Mouse (Mus musculus) heart, embryonic 11.5 days (tissue): ENCODE data around the gene Adh7. TPM values are rescaled to one million over a fixed set of nuclear protein-coding genes. Genes with fewer than 3 reads are reported as not detected.

ENCODE experiments used
- ATAC-seq: fragments of 200-750 bp; cut with Nextera tagmentation; replicated peaks from 2 replicates; pipeline ENCODE4 v1.8.0; 2017; ENCODE audit warnings: moderate library complexity; ENCODE audit not compliant: insufficient number of reproducible peaks, low FRiP score, low TSS enrichment
- H3K27ac ChIP-seq: fragments of 300-500 bp; sonication (generic); 2 replicates; pipeline ENCODE4 v1.5.1; 2014; ENCODE audit warnings: mild to moderate bottlenecking, low read depth, low read length
- H3K27me3 ChIP-seq: fragments of 300-500 bp; sonication (generic); 2 replicates; pipeline ENCODE4 v1.6.1; 2014; ENCODE audit warnings: mild to moderate bottlenecking, low read length, mixed read lengths; ENCODE audit not compliant: control insufficient read depth, insufficient read depth
- H3K36me3 ChIP-seq: fragments of 300-500 bp; sonication (generic); 2 replicates; pipeline ENCODE4 v1.6.1; 2014; ENCODE audit warnings: mild to moderate bottlenecking, low read length, moderate library complexity, mixed read lengths; ENCODE audit not compliant: control insufficient read depth, insufficient read depth
- H3K4me1 ChIP-seq: fragments of 300-500 bp; sonication (generic); 2 replicates; pipeline ENCODE4 v1.6.1; 2014; ENCODE audit warnings: low read length; ENCODE audit not compliant: control insufficient read depth, insufficient read depth
- H3K4me2 ChIP-seq: fragments of 300-500 bp; sonication (generic); 2 replicates; pipeline ENCODE4 v1.6.1; 2014; ENCODE audit warnings: mild to moderate bottlenecking, moderate library complexity
- H3K4me3 ChIP-seq: fragments of 300-500 bp; sonication (generic); 2 replicates; pipeline ENCODE4 v1.5.1; 2014; ENCODE audit warnings: low read depth, low read length
- H3K9ac ChIP-seq: fragments of 300-500 bp; sonication (generic); 2 replicates; pipeline ENCODE4 v1.6.1; 2014; ENCODE audit warnings: mild to moderate bottlenecking, low read depth, low read length, moderate library complexity
- H3K9me3 ChIP-seq: fragments of 300-500 bp; sonication (generic); replicated peaks from 2 replicates; pipeline ENCODE4 v1.6.1; 2016; ENCODE audit warnings: low read length; ENCODE audit not compliant: control insufficient read depth
- WGBS: fragments of 180-500 bp; shearing (Covaris S2); extraction: QIAGEN DNeasy Blood & Tissue Kit; methylation state at CpG from one replicate; pipeline ENCODE4 v1.1.7; 2014; ENCODE audit not compliant: insufficient replicate concordance; 5-methylcytosine and 5-hydroxymethylcytosine counted together
- polyA plus RNA-seq: library from polyadenylated mRNA; unstranded; fragments of >200 nt; fragmentation: Nextera tagmentation; extraction: Ambion mirVana; gene quantifications from 2 replicates; pipeline ENCODE4 v1.2.1, GENCODE M21; 2014

The Adh7 gene
- polyA plus RNA-seq, 1 experiment from 2014 or later: not detected

GRCm38 (mm10) chr3:138270507-138270906 is 52.9 kb downstream of the Adh7 start:
- Histone ChIP-seq H3K4me1 (no peaks in the 10 kb centered on the region), H3K27me3 (no peaks in the 10 kb centered on the region), H3K4me3 (no peak overlapping the region), H3K4me2 (no peak overlapping the region), H3K9me3 (no peaks in the 10 kb centered on the region), H3K36me3 (no peaks in the 10 kb centered on the region), H3K9ac (no peak overlapping the region), H3K27ac (no peak overlapping the region)
- 26% methylated on average over 1 of the region's 1 CpGs for WGBS
- no peak for ATAC-seq

GRCm38 (mm10) chr3:138271297-138271696 is 53.7 kb downstream of the Adh7 start:
- Histone ChIP-seq H3K27me3 (no peaks in the 10 kb centered on the region), H3K27ac (no peak overlapping the region), H3K4me3 (no peak overlapping the region), H3K4me2 (no peak overlapping the region), H3K9ac (no peak overlapping the region), H3K36me3 (no peaks in the 10 kb centered on the region), H3K4me1 (no peaks in the 10 kb centered on the region), H3K9me3 (no peaks in the 10 kb centered on the region)
- WGBS: 86% methylated on average over 2 of the region's 2 CpGs
- no peak for ATAC-seq

- 72% methylated on average over 7 of the region's 7 CpGs for WGBS
- no peak overlapping the region for H3K27ac ChIP-seq
- H3K4me1 ChIP-seq: no peaks in the 10 kb centered on the region
- H3K27me3 ChIP-seq: no peaks in the 10 kb centered on the region
- no peaks in the 10 kb centered on the region for H3K36me3 ChIP-seq
- ATAC-seq: no peak
- no peaks in the 10 kb centered on the region for H3K9me3 ChIP-seq
- H3K4me3 ChIP-seq: no peak overlapping the region
- no peak overlapping the region for H3K4me2 ChIP-seq
- no peak overlapping the region for H3K9ac ChIP-seq
Measured at GRCm38 (mm10) chr3:138273080-138273479, 55.5 kb downstream of the Adh7 start.

- no peaks in the 10 kb centered on the region for H3K27me3 ChIP-seq
- 64% methylated on average over 3 of the region's 3 CpGs for WGBS
- no peak overlapping the region for H3K4me2 ChIP-seq
- H3K27ac ChIP-seq: no peak overlapping the region
- H3K4me3 ChIP-seq: no peak overlapping the region
- no peak overlapping the region for H3K9ac ChIP-seq
- no peaks in the 10 kb centered on the region for H3K4me1 ChIP-seq
- H3K36me3 ChIP-seq: no peaks in the 10 kb centered on the region
- ATAC-seq: no peak
- H3K9me3 ChIP-seq: no peaks in the 10 kb centered on the region
Measured at GRCm38 (mm10) chr3:138275100-138275499, 57.5 kb downstream of the Adh7 start.

- no peaks in the 10 kb centered on the region for H3K9me3 ChIP-seq
- WGBS: 86% methylated on average over 9 of the region's 9 CpGs
- H3K36me3 ChIP-seq: no peaks in the 10 kb centered on the region
- no peak overlapping the region for H3K4me2 ChIP-seq
- H3K4me3 ChIP-seq: no peak overlapping the region
- ATAC-seq: no peak
- H3K27ac ChIP-seq: no peak overlapping the region
- H3K4me1 ChIP-seq: no peaks in the 10 kb centered on the region
- H3K9ac ChIP-seq: no peak overlapping the region
- H3K27me3 ChIP-seq: no peaks in the 10 kb centered on the region
Measured at GRCm38 (mm10) chr3:138282556-138282955, 65.0 kb downstream of the Adh7 start.

Other genes starting within 250 kb of the Adh7 start
- gene Dapp1, start 236.2 kb upstream of the Adh7 start, polyA plus RNA-seq: 14.0 and 15.4 TPM in 2 replicates
- gene 1110002E22Rik, start 152.7 kb upstream of the Adh7 start, polyA plus RNA-seq: 6.3 and 8.3 TPM in 2 replicates
- 0.89 TPM in 1 of 2 replicates, not detected in the other for gene Gm5105, start 150.4 kb upstream of the Adh7 start, polyA plus RNA-seq
- 10.8 and 15.9 TPM in 2 replicates for gene Trmt10a, start 74.3 kb upstream of the Adh7 start, polyA plus RNA-seq
- 8.0 and 8.7 TPM in 2 replicates for gene Mttp, start 72.8 kb upstream of the Adh7 start, polyA plus RNA-seq
- gene 4930579F01Rik, start 23.9 kb upstream of the Adh7 start, polyA plus RNA-seq: not detected in 2 replicates
- 0.93 and 1.5 TPM in 2 replicates for gene Adh1, start 43.2 kb downstream of the Adh7 start, polyA plus RNA-seq
- not detected in 2 replicates for gene Adh6a, start 95.5 kb downstream of the Adh7 start, polyA plus RNA-seq
- gene Adh6b, start 124.0 kb downstream of the Adh7 start, polyA plus RNA-seq: 1.9 and 2.4 TPM in 2 replicates
- gene Adh4, start 197.7 kb downstream of the Adh7 start, polyA plus RNA-seq: not detected in 2 replicates
- 166 and 176 TPM in 2 replicates for gene Adh5, start 225.3 kb downstream of the Adh7 start, polyA plus RNA-seq